8 mouse cellular contexts compared by ENCODE assay signal in the genomic region with DNA sequence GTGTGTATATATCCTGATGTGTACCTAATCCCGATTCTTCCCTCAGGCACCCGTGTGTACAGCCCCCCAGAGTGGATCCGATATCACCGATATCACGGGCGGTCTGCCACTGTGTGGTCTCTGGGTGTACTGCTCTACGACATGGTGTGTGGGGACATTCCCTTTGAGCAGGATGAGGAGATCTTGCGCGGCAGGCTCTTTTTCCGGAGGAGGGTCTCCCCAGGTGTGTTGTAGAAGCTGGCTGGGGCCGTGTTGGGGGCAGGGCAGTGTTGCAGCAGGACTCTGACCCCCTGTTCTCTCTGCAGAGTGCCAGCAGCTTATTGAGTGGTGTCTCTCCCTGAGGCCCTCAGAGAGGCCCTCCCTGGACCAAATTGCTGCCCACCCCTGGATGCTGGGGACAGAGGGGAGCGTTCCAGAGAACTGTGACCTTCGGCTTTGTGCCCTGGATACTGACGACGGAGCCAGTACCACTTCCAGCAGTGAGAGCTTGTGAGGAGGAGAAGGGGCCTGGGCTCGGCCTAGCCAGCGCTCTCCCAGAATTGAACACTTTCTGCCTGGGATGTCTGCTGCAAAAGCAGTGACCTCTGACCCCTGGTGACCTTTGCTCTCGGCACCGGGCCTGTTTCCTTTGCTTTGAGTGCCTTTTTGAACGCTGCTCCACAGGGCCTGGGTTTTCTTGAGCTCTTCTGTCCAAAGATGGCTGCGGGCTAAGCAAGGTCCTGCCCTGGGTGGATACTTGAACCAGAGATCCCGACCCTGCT. TPM values are rescaled to one million over a fixed set of nuclear protein-coding genes. Genes with fewer than 3 reads are reported as not detected.
DNase-seq lines count a peak whose midpoint lies in the region; ATAC-seq and TF ChIP-seq lines count a peak whose summit lies in the region.

No protein-coding gene starts in this region.

- TF ChIP-seq CTCF in CH12.LX (conservative IDR thresholded peaks at IDR 0.05 in 1 of 2, IDR thresholded peaks at IDR 0.05 in 1 of 2; ENCODE audit: low read depth in 2 of 2, low read length in 2 of 2), result no peak; a peak in 1 of 4 replicates

- DNase-seq in CH12.LX (ENCODE audit: extremely low read depth), result no peak
- peak; percentile 44 to 57 for DNase-seq in cerebellum, postnatal 25 days
- no peak for DNase-seq in B cell, adult 2 months

- H3K36me3 ChIP-seq in erythroblast, embryonic 14.5 days (ENCODE audit: control insufficient read depth), result peaks cover 20% of the 10 kb centered on the region
- H3K36me3 ChIP-seq in CH12.LX (replicated peaks in 1 of 2; ENCODE audit: control insufficient read depth in 1 of 2, insufficient read depth in 1 of 2, low read length in 1 of 2), result peaks cover 6 to 31% of the 10 kb centered on the region in 2 experiments
- peaks cover 27% of the 10 kb centered on the region for H3K36me3 ChIP-seq in hindbrain, embryonic 12.5 days
- H3K36me3 ChIP-seq in limb, embryonic 15.5 days, result peaks cover 23% of the 10 kb centered on the region
- H3K36me3 ChIP-seq in stomach, embryonic 14.5 days (ENCODE audit: control insufficient read depth, insufficient read depth, low read length), result peaks cover 26% of the 10 kb centered on the region

- ATAC-seq in erythroblast, adult 5-6 weeks (replicated peaks; ENCODE audit: low FRiP score, poor library complexity, severe bottlenecking), result no peak
- peak; percentile 8; the same call in 1 of the 2 replicates for ATAC-seq in hindbrain, embryonic 12.5 days (ENCODE audit: low FRiP score)
- ATAC-seq in limb, embryonic 15.5 days (ENCODE audit: insufficient number of reproducible peaks, low FRiP score, low TSS enrichment, low read depth), result peak; percentile 20; the same call in 1 of the 2 replicates
- ATAC-seq in stomach, embryonic 14.5 days (ENCODE audit: insufficient number of reproducible peaks, insufficient read depth, low FRiP score, low read depth), result peak; percentile 0; the same call in 1 of the 2 replicates

- 36% methylated on average over 22 of the region's 22 CpGs for WGBS in hindbrain, embryonic 12.5 days
- WGBS in limb, embryonic 15.5 days, result 37% methylated on average over 22 of the region's 22 CpGs
- 29% methylated on average over 22 of the region's 22 CpGs for WGBS in stomach, embryonic 14.5 days

- H3K4me1 ChIP-seq in erythroblast, embryonic 14.5 days (ENCODE audit: control insufficient read depth), result peaks cover 43% of the 10 kb centered on the region
- peaks cover 12 to 38% of the 10 kb centered on the region in 2 experiments for H3K4me1 ChIP-seq in CH12.LX (ENCODE audit: control insufficient read depth in 1 of 2, insufficient read depth in 2 of 2)
- peaks cover 42% of the 10 kb centered on the region for H3K4me1 ChIP-seq in hindbrain, embryonic 12.5 days
- peaks cover 59% of the 10 kb centered on the region for H3K4me1 ChIP-seq in limb, embryonic 15.5 days
- peaks cover 33% of the 10 kb centered on the region for H3K4me1 ChIP-seq in stomach, embryonic 14.5 days (ENCODE audit: control insufficient read depth, insufficient read depth, low read length)

- no peak for TF ChIP-seq RAD21 in CH12.LX (IDR thresholded peaks at IDR 0.05; ENCODE audit: low read depth, low read length)

- no peak for TF ChIP-seq POLR2A in CH12.LX (IDR thresholded peaks at IDR 0.05; ENCODE audit: low read depth, low read length)

- peak overlapping the region; percentile 18; the same call in 1 of the 2 replicates for H3K9ac ChIP-seq in CH12.LX (ENCODE audit: insufficient read depth, low read depth)
- H3K9ac ChIP-seq in hindbrain, embryonic 12.5 days, result peak overlapping the region; percentile 91
- H3K9ac ChIP-seq in limb, embryonic 15.5 days, result peak overlapping the region; percentile 82; the same call in 1 of the 2 replicates
- H3K9ac ChIP-seq in stomach, embryonic 14.5 days (replicated peaks; ENCODE audit: low read depth, low read length), result no peak overlapping the region

- TF ChIP-seq EP300 in CH12.LX (IDR thresholded peaks at IDR 0.05; ENCODE audit: low read length), result no peak

- peak overlapping the region; percentile 85 for H3K4me2 ChIP-seq in CH12.LX (ENCODE audit: insufficient read depth, low read depth, poor library complexity, severe bottlenecking)
- H3K4me2 ChIP-seq in hindbrain, embryonic 12.5 days (replicated peaks), result peak overlapping the region; percentile 97
- H3K4me2 ChIP-seq in limb, embryonic 15.5 days, result peak overlapping the region; percentile 93
- peak overlapping the region; percentile 93 for H3K4me2 ChIP-seq in stomach, embryonic 14.5 days (replicated peaks; ENCODE audit: low read depth, low read length)

- H3K27ac ChIP-seq in CH12.LX (ENCODE audit: insufficient read depth, low read depth), result peak overlapping the region; percentile 13; the same call in 1 of the 2 replicates
- H3K27ac ChIP-seq in hindbrain, embryonic 12.5 days, result peak overlapping the region; percentile 97
- H3K27ac ChIP-seq in limb, embryonic 15.5 days, result peak overlapping the region; percentile 75
- peak overlapping the region; percentile 95; the same call in 1 of the 2 replicates for H3K27ac ChIP-seq in stomach, embryonic 14.5 days (ENCODE audit: low read length)

- in situ Hi-C loops in CH12.LX (cut with MboI; ENCODE audit: low pct_ligation_motif_present, low pct_unique_long_range_greater_than_20kb, low sequenced_read_pairs), result no loop called here

- H3K27me3 ChIP-seq in erythroblast, embryonic 14.5 days (ENCODE audit: control insufficient read depth), result peaks cover 7% of the 10 kb centered on the region
- H3K27me3 ChIP-seq in CH12.LX (replicated peaks), result peaks cover 19% of the 10 kb centered on the region
- H3K27me3 ChIP-seq in hindbrain, embryonic 12.5 days, result no peaks in the 10 kb centered on the region
- no peaks in the 10 kb centered on the region for H3K27me3 ChIP-seq in limb, embryonic 15.5 days
- H3K27me3 ChIP-seq in stomach, embryonic 14.5 days (ENCODE audit: control insufficient read depth, insufficient read depth, low read length), result no peaks in the 10 kb centered on the region

- peaks cover 5% of the 10 kb centered on the region for H3K9me3 ChIP-seq in erythroblast, embryonic 14.5 days (ENCODE audit: control insufficient read depth, low read length)
- peaks cover 2% of the 10 kb centered on the region for H3K9me3 ChIP-seq in CH12.LX (replicated peaks; ENCODE audit: low read length)
- no peaks in the 10 kb centered on the region for H3K9me3 ChIP-seq in hindbrain, embryonic 12.5 days (replicated peaks)
- no peaks in the 10 kb centered on the region for H3K9me3 ChIP-seq in limb, embryonic 15.5 days
- H3K9me3 ChIP-seq in stomach, embryonic 14.5 days (ENCODE audit: control insufficient read depth, low read depth, low read length), result no peaks in the 10 kb centered on the region

- dilution Hi-C loops in CH12.LX (cut with MboI; ENCODE audit: extremely low pct_ligation_motif_present, extremely low pct_unique_long_range_greater_than_20kb, low sequenced_read_pairs), result no loop called here

- H3K79me2 ChIP-seq in CH12.LX (replicated peaks; ENCODE audit: control insufficient read depth, extremely low read depth, insufficient read depth, poor library complexity, severe bottlenecking), result 0 out of 2 replicates have a peak, but pooled peaks cover 3% of the 10 kb centered on the region

- H3K4me3 ChIP-seq in erythroblast, embryonic 14.5 days (replicated peaks), result peak overlapping the region; percentile 72
- H3K4me3 ChIP-seq in CH12.LX (replicated peaks in 1 of 3; ENCODE audit: low read depth in 2 of 3, low read length in 2 of 3, poor library complexity in 1 of 3), result peak overlapping the region; percentile 73 to 91 (median 76)
- peak overlapping the region; percentile 91 for H3K4me3 ChIP-seq in hindbrain, embryonic 12.5 days
- peak overlapping the region; percentile 88 for H3K4me3 ChIP-seq in limb, embryonic 15.5 days
- peak overlapping the region; percentile 94 for H3K4me3 ChIP-seq in stomach, embryonic 14.5 days (ENCODE audit: low read depth, low read length)

TF ChIP-seq in CH12.LX, 34 proteins besides CTCF, POLR2A, EP300 and RAD21 (continues in another document):
- no peak for TF ChIP-seq MYC (IDR thresholded peaks at IDR 0.05; ENCODE audit: low read depth, low read length)
- no peak for TF ChIP-seq UBTF (IDR thresholded peaks at IDR 0.05; ENCODE audit: low read depth, low read length)
- no peak for TF ChIP-seq NRF1 (IDR thresholded peaks at IDR 0.05; ENCODE audit: low read depth, low read length)
- TF ChIP-seq HCFC1 (IDR thresholded peaks at IDR 0.05; ENCODE audit: low read depth, low read length), result no peak

RNA-seq across cellular contexts. Expression of a gene that starts 2.5 kb away (rescaled TPM):
- polyA plus RNA-seq in erythroblast, embryonic 14.5 days (2012), result 0.49 and 0.64 TPM in 2 replicates
- total RNA-seq in erythroblast, adult 5-6 weeks (2015; ENCODE audit: low replicate concordance), result 1.5 and 3.1 TPM in 2 replicates
- 0.51 and 0.84 TPM in 2 replicates for total RNA-seq in erythroblast, adult 5-6 weeks (2017; ENCODE audit: low replicate concordance)
- total RNA-seq in CH12.LX (2012; rRNA removed) (19.0 and 20.4 TPM in 2 replicates), CH12.LX (2014; rRNA removed) (19.9 and 26.0 TPM in 2 replicates)
- polyA plus RNA-seq in CH12.LX (2012; ENCODE audit: insufficient read length, low read depth), result 11.4 and 14.1 TPM in 2 replicates
- polyA plus RNA-seq in hindbrain, embryonic 12.5 days (2016; fragmentation: Nextera tagmentation; extraction: Ambion mirVana), result 45.3 and 48.0 TPM in 2 replicates
- polyA plus RNA-seq in limb, embryonic 15.5 days (2015; fragmentation: Nextera tagmentation; extraction: Ambion mirVana), result 52.9 and 61.4 TPM in 2 replicates
- polyA plus RNA-seq in stomach, embryonic 14.5 days (2014; fragmentation: Nextera tagmentation; extraction: Ambion mirVana), result 35.9 and 38.4 TPM in 2 replicates

RNA-seq across cellular contexts. Expression of a gene that starts 45.0 kb away (rescaled TPM):
- polyA plus RNA-seq in erythroblast, embryonic 14.5 days (2012), result 1.5 and 1.7 TPM in 2 replicates
- 9.8 and 16.7 TPM in 2 replicates for total RNA-seq in erythroblast, adult 5-6 weeks (2015; ENCODE audit: low replicate concordance)
- total RNA-seq in erythroblast, adult 5-6 weeks (2017; ENCODE audit: low replicate concordance), result 15.5 and 17.6 TPM in 2 replicates
- 85.0 and 150 TPM in 2 replicates for total RNA-seq in CH12.LX (2012; rRNA removed)
- total RNA-seq in CH12.LX (2014; rRNA removed), result 63.6 and 67.6 TPM in 2 replicates
- polyA plus RNA-seq in CH12.LX (2012; ENCODE audit: insufficient read length, low read depth), result 93.8 and 107 TPM in 2 replicates
- polyA plus RNA-seq in hindbrain, embryonic 12.5 days (2016; fragmentation: Nextera tagmentation; extraction: Ambion mirVana), result 65.2 and 74.8 TPM in 2 replicates
- 94.5 and 99.0 TPM in 2 replicates for polyA plus RNA-seq in limb, embryonic 15.5 days (2015; fragmentation: Nextera tagmentation; extraction: Ambion mirVana)
- polyA plus RNA-seq in stomach, embryonic 14.5 days (2014; fragmentation: Nextera tagmentation; extraction: Ambion mirVana), result 59.6 and 72.9 TPM in 2 replicates

RNA-seq across cellular contexts. Expression of a gene that starts 45.3 kb away (rescaled TPM):
- 0.16 and 0.28 TPM in 2 replicates for polyA plus RNA-seq in erythroblast, embryonic 14.5 days (2012)
- total RNA-seq in erythroblast, adult 5-6 weeks (2015; ENCODE audit: low replicate concordance), result 3.7 and 7.7 TPM in 2 replicates
- total RNA-seq in erythroblast, adult 5-6 weeks (2017; ENCODE audit: low replicate concordance), result 0.42 and 0.94 TPM in 2 replicates
- total RNA-seq in CH12.LX (2012; rRNA removed) (10.3 and 10.7 TPM in 2 replicates), CH12.LX (2014; rRNA removed) (7.5 and 8.1 TPM in 2 replicates)
- 7.1 and 8.5 TPM in 2 replicates for polyA plus RNA-seq in CH12.LX (2012; ENCODE audit: insufficient read length, low read depth)
- polyA plus RNA-seq in hindbrain, embryonic 12.5 days (2016; fragmentation: Nextera tagmentation; extraction: Ambion mirVana), result 9.1 and 9.9 TPM in 2 replicates
- polyA plus RNA-seq in limb, embryonic 15.5 days (2015; fragmentation: Nextera tagmentation; extraction: Ambion mirVana), result 12.0 and 12.3 TPM in 2 replicates
- polyA plus RNA-seq in stomach, embryonic 14.5 days (2014; fragmentation: Nextera tagmentation; extraction: Ambion mirVana), result 10.5 and 12.7 TPM in 2 replicates

Comparison
In these comparisons a context has a peak if more than half of its experiments do, and no peak if none do; other contexts are left out.
1. DNase-seq: peak in cerebellum, postnatal 25 days (2 of 2); none in CH12.LX (single experiment) and B cell, adult 2 months (0 of 2).
2. H3K27ac ChIP-seq: peak in every context shown above with its lines; median percentile 97 in hindbrain, embryonic 12.5 days; 95 in stomach, embryonic 14.5 days; 75 in limb, embryonic 15.5 days; 13 in CH12.LX.
3. RNA of a gene that starts 45.0 kb away (polyA plus RNA-seq): 94.5 to 99.0 TPM in limb, embryonic 15.5 days, 93.8 to 107 TPM in CH12.LX, 65.2 to 74.8 TPM in hindbrain, embryonic 12.5 days and 59.6 to 72.9 TPM in stomach, embryonic 14.5 days; 1.5 to 1.7 TPM in erythroblast, embryonic 14.5 days; every median in the first group is over 10 times any median in the second.
4. Peak in every context shown above with its lines, with median percentiles within 50 percentile points of each other: H3K4me3 ChIP-seq and H3K4me2 ChIP-seq.